Mouse (Mus musculus) layer of hippocampus, adult 18-20 months (tissue): ENCODE measurements around the gene Gm17190. TPM values are rescaled to one million over a fixed set of nuclear protein-coding genes. Genes with fewer than 3 reads are reported as not detected.

Experiments
- total RNA-seq, 2 experiments: library from RNA; stranded (reverse); gene quantifications; 2 replicates each; pipeline ENCODE4 v1.2.3; 2021

The Gm17190 gene
- total RNA-seq, 2 experiments from 2014 or later: not detected

Other genes starting within 250 kb of the Gm17190 start
- gene Iqgap2, start 190.1 kb upstream of the Gm17190 start, total RNA-seq: 10 to 100 TPM; 86.1 to 90.8 TPM
- gene Gm20075, start 678 bp upstream of the Gm17190 start, total RNA-seq: 10 to 100 TPM; 22.4 to 22.9 TPM
- 10 to 100 TPM; 14.4 to 18.6 TPM for gene Sv2c, start 50.5 kb downstream of the Gm17190 start, total RNA-seq